ENCODE assay signal across 12 mouse cellular contexts in the genomic region with DNA sequence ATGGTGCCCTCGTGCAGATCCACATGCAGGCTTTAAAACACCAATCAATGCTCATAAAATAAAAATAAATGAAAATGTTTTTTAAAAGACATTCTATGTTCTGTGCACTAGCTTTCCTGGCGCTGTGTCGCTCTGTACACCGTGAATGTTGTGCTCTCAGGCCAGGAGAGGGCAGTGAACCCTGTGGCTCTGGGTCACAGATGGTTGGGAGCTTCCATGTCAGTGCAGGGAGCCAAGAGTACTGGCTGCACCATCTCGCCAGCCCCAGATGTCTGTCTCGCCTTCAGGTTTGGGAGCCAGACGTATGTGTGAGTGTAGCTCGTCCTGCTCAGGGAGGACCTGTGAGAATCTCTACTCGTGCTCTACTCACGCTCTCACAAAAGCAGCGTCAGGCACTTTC.
A peak's percentile ranks its signal among the peaks of the same experiment; 100 is the strongest.
DNase-seq lines count a peak whose midpoint lies in the region; ATAC-seq and TF ChIP-seq lines count a peak whose summit lies in the region.
"Had no signal": no experiment of that assay in that cellular context is flagged by ENCODE, and none has a peak within 500 bp of the region (broad histone marks: within the 10 kb centered on the region; RNA-seq: fewer than 3 reads in every experiment).

No protein-coding gene starts in this region.

- WGBS in heart, embryonic 11.5 days (ENCODE audit: insufficient replicate concordance): 86% methylated on average over 11 of the region's 11 CpGs
- 76% methylated on average over 11 of the region's 11 CpGs for WGBS in lung, postnatal 0 days
- WGBS in cerebellum, adult 2 months: 30% methylated on average over 11 of the region's 11 CpGs
- WGBS in hindbrain, postnatal 0 days: 70% methylated on average over 11 of the region's 11 CpGs

- no peaks in the 10 kb centered on the region for H3K9me3 ChIP-seq in heart, embryonic 11.5 days (replicated peaks; ENCODE audit: control insufficient read depth, low read length)
- H3K9me3 ChIP-seq in lung, postnatal 0 days (ENCODE audit: low read length): no peaks in the 10 kb centered on the region
- H3K9me3 ChIP-seq in hindbrain, postnatal 0 days (ENCODE audit: low read length): no peaks in the 10 kb centered on the region
- H3K9me3 ChIP-seq: lung, embryonic 15.5 days; midbrain, embryonic 15.5 days had no signal

- TF ChIP-seq EP300 in lung, postnatal 0 days (IDR thresholded peaks at IDR 0.05): no peak

- no peaks in the 10 kb centered on the region for H3K27me3 ChIP-seq in heart, embryonic 11.5 days (ENCODE audit: control insufficient read depth, insufficient read depth, low read length)
- H3K27me3 ChIP-seq in lung, postnatal 0 days (replicated peaks; ENCODE audit: insufficient read depth, low read length): no peaks in the 10 kb centered on the region
- H3K27me3 ChIP-seq in cerebellum, adult 2 months (ENCODE audit: control insufficient read depth, insufficient read depth, low read length): no peaks in the 10 kb centered on the region
- no peaks in the 10 kb centered on the region for H3K27me3 ChIP-seq in hindbrain, postnatal 0 days (ENCODE audit: insufficient read depth, low read length)
- H3K27me3 ChIP-seq: lung, embryonic 15.5 days; midbrain, embryonic 15.5 days had no signal

- 0 out of 2 replicates have a peak, but pooled peaks have one; percentile 6 for TF ChIP-seq CTCF in lung, postnatal 0 days (IDR thresholded peaks at IDR 0.05)
- peak; percentile 76 for TF ChIP-seq CTCF in cerebellum, adult 2 months (IDR thresholded peaks at IDR 0.05; ENCODE audit: borderline replicate concordance, insufficient read depth, low read depth, low read length)
- peak; percentile 33 for TF ChIP-seq CTCF in hindbrain, postnatal 0 days (IDR thresholded peaks at IDR 0.05; ENCODE audit: low read depth)

- no peak overlapping the region for H3K27ac ChIP-seq in heart, embryonic 11.5 days (ENCODE audit: low read depth, low read length)
- no peak overlapping the region for H3K27ac ChIP-seq in lung, postnatal 0 days (ENCODE audit: low read length)
- H3K27ac ChIP-seq in cerebellum, adult 2 months (ENCODE audit: insufficient read depth, low read length): no peak overlapping the region
- 0 out of 2 replicates have a peak overlapping the region, but pooled peaks have one; percentile 0 for H3K27ac ChIP-seq in hindbrain, postnatal 0 days
- H3K27ac ChIP-seq: lung, embryonic 15.5 days; midbrain, embryonic 15.5 days had no signal

- H3K4me3 ChIP-seq in heart, embryonic 11.5 days (ENCODE audit: low read depth, low read length): no peak overlapping the region
- H3K4me3 ChIP-seq in lung, postnatal 0 days (ENCODE audit: low read depth, low read length): no peak overlapping the region
- H3K4me3 ChIP-seq in cerebellum, adult 2 months (replicated peaks; ENCODE audit: insufficient read depth, low read depth, low read length): no peak overlapping the region
- H3K4me3 ChIP-seq in hindbrain, postnatal 0 days (ENCODE audit: low read length): no peak overlapping the region
- H3K4me3 ChIP-seq: lung, embryonic 15.5 days; midbrain, embryonic 15.5 days had no signal

- DNase-seq in heart, adult 11 months: peak; percentile 84
- DNase-seq in lung, postnatal 0 days (ENCODE audit: low spot score): no peak
- no peak for DNase-seq in lung, adult 18-20 months
- peak; percentile 53 to 61 for DNase-seq in cerebellum, adult 2 months
- no peak for DNase-seq in hindbrain, postnatal 0 days (ENCODE audit: low spot score)
- no peak for DNase-seq in urinary bladder, adult 18-20 months (ENCODE audit: low spot score in 2 of 2)
- DNase-seq: adrenal gland, postnatal 25 days; thymus, adult 2 months had no signal

- no peak overlapping the region for H3K9ac ChIP-seq in heart, embryonic 11.5 days (ENCODE audit: low read depth, low read length)
- H3K9ac ChIP-seq in lung, postnatal 0 days (replicated peaks; ENCODE audit: low read depth): no peak overlapping the region
- H3K9ac ChIP-seq in hindbrain, postnatal 0 days (replicated peaks; ENCODE audit: low read length): no peak overlapping the region
- H3K9ac ChIP-seq: lung, embryonic 15.5 days; midbrain, embryonic 15.5 days had no signal

- H3K36me3 ChIP-seq in heart, embryonic 11.5 days (ENCODE audit: control insufficient read depth, insufficient read depth, low read length): peaks cover 5% of the 10 kb centered on the region; the same call in 1 of the 2 replicates
- no peaks in the 10 kb centered on the region for H3K36me3 ChIP-seq in lung, postnatal 0 days (ENCODE audit: insufficient read depth, low read length)
- peaks cover 27% of the 10 kb centered on the region for H3K36me3 ChIP-seq in hindbrain, postnatal 0 days (ENCODE audit: insufficient read depth, low read length)

- TF ChIP-seq POLR2A in cerebellum, adult 2 months (IDR thresholded peaks at IDR 0.05; ENCODE audit: borderline replicate concordance, insufficient read depth, low read length): no peak

- H3K4me1 ChIP-seq in heart, embryonic 11.5 days (ENCODE audit: control insufficient read depth, insufficient read depth, low read length): peaks cover 16% of the 10 kb centered on the region
- 0 out of 2 replicates have a peak, but pooled peaks cover 3% of the 10 kb centered on the region for H3K4me1 ChIP-seq in lung, postnatal 0 days (ENCODE audit: insufficient read depth, low read depth, low read length)
- H3K4me1 ChIP-seq in cerebellum, adult 2 months (ENCODE audit: control insufficient read depth, insufficient read depth, low read length): peaks cover 4% of the 10 kb centered on the region
- H3K4me1 ChIP-seq in hindbrain, postnatal 0 days (ENCODE audit: insufficient read depth, low read length): peaks cover 3% of the 10 kb centered on the region; the same call in 1 of the 2 replicates

- ATAC-seq in heart, embryonic 11.5 days (replicated peaks; ENCODE audit: insufficient number of reproducible peaks, low FRiP score, low TSS enrichment): no peak
- ATAC-seq in lung, postnatal 0 days: no peak
- ATAC-seq in hindbrain, postnatal 0 days: no peak
- ATAC-seq: CD4-positive, CD25-positive, alpha-beta regulatory T cell, adult 4 months; midbrain, embryonic 15.5 days had no signal

- no peak overlapping the region for H3K4me2 ChIP-seq in heart, embryonic 11.5 days
- no peak overlapping the region for H3K4me2 ChIP-seq in lung, postnatal 0 days (replicated peaks; ENCODE audit: low read depth, low read length)
- no peak overlapping the region for H3K4me2 ChIP-seq in hindbrain, postnatal 0 days (ENCODE audit: low read depth, low read length)
- H3K4me2 ChIP-seq: lung, embryonic 15.5 days; midbrain, embryonic 15.5 days had no signal

Comparison
In these comparisons a context has a peak if more than half of its experiments do, and no peak if none do; other contexts are left out.
1. DNase-seq: peak in heart, adult 11 months (single experiment) and cerebellum, adult 2 months (2 of 2); none in lung, postnatal 0 days (single experiment), lung, adult 18-20 months (0 of 2), hindbrain, postnatal 0 days (single experiment) and urinary bladder, adult 18-20 months (0 of 2).
2. CTCF ChIP-seq: peak in every context shown above with its lines; median percentile 76 in cerebellum, adult 2 months; 33 in hindbrain, postnatal 0 days; 6 in lung, postnatal 0 days.